Mouse (Mus musculus) gastrocnemius, postnatal 25 days (tissue): ENCODE measurements around the gene Os9. TPM values are rescaled to one million over a fixed set of nuclear protein-coding genes. Genes with fewer than 3 reads are reported as not detected.
"Not testable (repeated sequence)": the region's sequence is repeated elsewhere in the genome, so short reads cannot be mapped to it uniquely, and the experiment has no call there.

Experiments used
- DNase-seq: peaks from one replicate; pipeline ENCODE4 v3.0.0; 2022
- total RNA-seq, 2 experiments: library from RNA; stranded (reverse); gene quantifications; 1 replicate in 1 of 2; 2 replicates in 1 of 2; pipeline ENCODE4 v1.2.3; 2021

Gene Os9
- total RNA-seq, 2 experiments from 2014 or later, result 11.3 to 13.9 TPM

DNA sequence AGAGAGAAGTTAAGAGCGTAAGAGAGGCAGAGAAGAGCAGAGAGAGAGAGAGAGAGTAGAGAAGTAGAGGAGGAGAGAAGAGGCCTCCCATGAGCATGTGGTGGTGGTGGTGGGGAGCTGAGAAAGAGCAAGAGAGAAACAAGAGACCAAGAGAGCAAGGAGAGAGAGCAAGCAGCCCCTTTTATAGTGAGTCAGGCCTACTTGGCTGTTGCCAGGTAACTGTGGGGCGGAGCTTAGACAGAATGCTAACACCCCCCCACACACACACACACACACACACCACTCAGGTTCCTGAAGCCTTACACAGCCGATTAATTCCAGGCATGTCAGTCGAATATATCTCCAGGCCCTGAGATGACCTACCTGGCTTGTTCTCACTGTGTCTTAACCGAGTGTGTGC is 24.4 kb upstream of the Os9 start:
- DNase-seq, result no peak

- DNase-seq, result no peak
Observed at GRCm38 (mm10) chr10:127144536-127144935, 23.6 kb upstream of the Os9 start.

GRCm38 (mm10) chr10:127143228-127143627 is 22.3 kb upstream of the Os9 start:
- DNase-seq, result no peak

- no peak for DNase-seq
Observed at GRCm38 (mm10) chr10:127141500-127141899, 20.6 kb upstream of the Os9 start.

DNA sequence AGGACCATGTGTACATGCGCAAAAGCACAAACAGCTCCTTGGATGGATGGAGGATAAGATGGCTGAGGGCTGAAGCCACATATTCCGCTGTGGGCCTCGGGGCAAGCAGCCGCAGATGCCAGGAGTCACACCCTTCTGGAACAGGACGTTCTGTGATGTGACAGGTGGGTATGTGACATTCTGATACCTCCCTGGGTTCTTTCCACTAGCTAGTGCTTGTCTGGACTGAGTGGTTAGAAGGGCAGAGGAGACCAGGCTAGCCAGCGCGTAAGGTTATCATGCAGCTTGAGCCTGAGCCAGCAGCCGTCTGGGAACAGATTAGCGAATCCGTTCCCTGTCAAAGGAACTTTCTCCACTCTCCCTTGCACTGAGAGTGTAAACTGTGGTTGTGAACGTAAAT is 20.0 kb upstream of the Os9 start:
- DNase-seq, result no peak

GRCm38 (mm10) chr10:127138328-127139141 is 17.6 kb upstream of the Os9 start:
- no peak for DNase-seq

- DNase-seq, result no peak
Observed at GRCm38 (mm10) chr10:127137896-127138295, 17.0 kb upstream of the Os9 start.

GRCm38 (mm10) chr10:127136510-127136909 is 15.6 kb upstream of the Os9 start:
- DNase-seq, result no peak

GRCm38 (mm10) chr10:127135118-127135836 is 14.3 kb upstream of the Os9 start:
- no peak for DNase-seq

- DNase-seq, result not testable (repeated sequence)
Observed at GRCm38 (mm10) chr10:127134394-127135035, 13.6 kb upstream of the Os9 start.

GRCm38 (mm10) chr10:127132469-127132868 is 11.5 kb upstream of the Os9 start:
- DNase-seq, result no peak

DNA sequence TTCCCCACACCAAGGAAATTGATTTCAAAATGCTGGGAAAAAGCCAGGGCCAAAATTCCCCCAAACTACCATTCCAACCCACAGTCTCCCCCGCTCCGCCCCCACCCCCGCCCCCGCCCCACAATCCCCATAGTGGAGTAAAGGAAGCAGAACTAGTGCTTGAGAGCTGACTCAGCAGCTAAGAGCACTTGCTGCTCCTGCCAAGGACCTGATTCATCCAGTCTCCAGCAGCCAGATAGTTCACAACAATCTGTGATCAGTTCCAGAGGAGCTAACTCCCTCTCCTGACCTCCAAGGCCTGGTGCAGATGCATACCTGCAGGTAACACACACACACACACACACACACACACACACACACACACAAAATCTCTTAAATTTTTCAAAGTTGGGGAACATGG is 8.5 kb upstream of the Os9 start:
- DNase-seq, result no peak

- no peak for DNase-seq
Observed at GRCm38 (mm10) chr10:127127711-127128279, 6.9 kb upstream of the Os9 start.

DNA sequence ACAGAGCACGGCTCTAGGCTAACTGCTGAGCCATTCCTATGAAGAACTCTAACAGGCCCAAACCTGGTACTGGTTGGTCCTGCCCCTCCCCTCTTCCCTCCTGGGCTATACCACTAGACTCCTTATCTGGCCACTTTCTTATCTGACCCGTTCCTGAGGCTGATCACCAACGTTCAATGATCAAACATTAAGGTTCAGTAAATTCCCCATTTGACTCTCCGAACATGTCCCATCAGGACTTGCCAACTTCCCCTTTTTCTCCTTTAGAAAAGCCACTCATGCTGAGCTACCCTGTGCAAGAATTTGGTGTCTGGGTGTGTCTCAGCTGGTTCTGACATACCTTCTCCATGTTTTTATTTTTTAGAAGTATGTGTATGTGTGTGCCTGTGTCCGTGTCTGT is 5.6 kb upstream of the Os9 start:
- no peak for DNase-seq

GRCm38 (mm10) chr10:127125210-127126001 is 4.5 kb upstream of the Os9 start:
- no peak for DNase-seq

DNA sequence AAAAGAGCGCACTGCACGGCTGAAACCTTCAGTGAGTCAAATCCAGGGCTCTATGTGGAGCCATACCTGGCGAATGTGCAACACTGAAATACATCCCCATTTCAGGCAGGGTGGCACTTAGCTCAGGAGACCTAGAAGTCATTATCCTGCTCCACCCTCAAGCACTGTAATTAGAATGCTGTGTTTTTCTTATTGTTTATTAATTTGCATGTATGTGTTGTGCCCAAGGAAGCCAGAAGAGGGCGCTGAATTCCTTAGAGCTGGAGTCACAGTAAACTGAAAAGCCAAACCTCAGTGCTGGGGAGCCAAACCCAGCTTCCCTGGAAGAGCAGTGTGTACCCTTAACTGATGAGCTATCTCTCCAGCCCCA is 2.5 kb upstream of the Os9 start:
- no peak for DNase-seq

- no peak for DNase-seq
Observed at GRCm38 (mm10) chr10:127122784-127123435, 2.0 kb upstream of the Os9 start.

- no peak for DNase-seq
Observed at GRCm38 (mm10) chr10:127122018-127122417, 1.1 kb upstream of the Os9 start.

- DNase-seq, result no peak
Observed at GRCm38 (mm10) chr10:127120301-127121065, 448 bp downstream of the Os9 start.

- no peak for DNase-seq
Observed at GRCm38 (mm10) chr10:127119229-127119628, 1.7 kb downstream of the Os9 start.

GRCm38 (mm10) chr10:127118470-127118869 is 2.5 kb downstream of the Os9 start:
- no peak for DNase-seq
